Mouse (Mus musculus): ENCODE data around the gene Ndufa3.

GRCm38 (mm10) chr7:3630478-3630815 is 13.3 kb downstream of the Ndufa3 start:
- no peak for TF ChIP-seq CTCF (IDR thresholded peaks at IDR 0.05; ENCODE audit: control insufficient read depth, insufficient read depth, insufficient replicate concordance, low read depth, low read length)
- no peak for TF ChIP-seq POLR2A (IDR thresholded peaks at IDR 0.05; ENCODE audit: control insufficient read depth, low read depth, low read length)

Data from testis, adult 2 months (tissue).